Mouse (Mus musculus) neural tube, embryonic 13.5 days (tissue): ENCODE results near the gene Klhl31. TPM values are rescaled to one million over a fixed set of nuclear protein-coding genes. Genes with fewer than 3 reads are reported as not detected.

ENCODE experiments used
- ATAC-seq: fragments of 200-750 bp; cut with Nextera tagmentation; 2 replicates; pipeline ENCODE4 v1.8.0; 2017; ENCODE audit warnings: low read depth, mild to moderate bottlenecking, moderate TSS enrichment, moderate library complexity
- H3K27ac ChIP-seq: fragments of 300-500 bp; sonication (generic); replicated peaks from 2 replicates; pipeline ENCODE4 v1.5.1; 2015; ENCODE audit warnings: moderate library complexity, mild to moderate bottlenecking, inconsistent platforms
- H3K27me3 ChIP-seq: fragments of 300-500 bp; sonication (generic); 2 replicates; pipeline ENCODE4 v1.6.1; 2015; ENCODE audit warnings: mild to moderate bottlenecking, inconsistent platforms
- H3K36me3 ChIP-seq: fragments of 300-500 bp; sonication (generic); 2 replicates; pipeline ENCODE4 v1.6.1; 2015; ENCODE audit warnings: mild to moderate bottlenecking, inconsistent platforms
- H3K4me1 ChIP-seq: fragments of 300-500 bp; sonication (generic); replicated peaks from 2 replicates; pipeline ENCODE4 v1.6.1; 2015; ENCODE audit warnings: inconsistent platforms
- H3K4me2 ChIP-seq: fragments of 300-500 bp; sonication (generic); 2 replicates; pipeline ENCODE4 v1.6.1; 2015; ENCODE audit warnings: inconsistent platforms, mild to moderate bottlenecking, moderate library complexity
- H3K4me3 ChIP-seq: fragments of 300-500 bp; sonication (generic); 2 replicates; pipeline ENCODE4 v1.5.1; 2015; ENCODE audit warnings: mild to moderate bottlenecking, inconsistent platforms
- H3K9ac ChIP-seq: fragments of 300-500 bp; sonication (generic); 2 replicates; pipeline ENCODE4 v1.6.1; 2015; ENCODE audit warnings: moderate library complexity, mild to moderate bottlenecking, inconsistent platforms
- H3K9me3 ChIP-seq: fragments of 300-500 bp; sonication (generic); 2 replicates; pipeline ENCODE4 v1.6.1; 2016; ENCODE audit warnings: inconsistent platforms
- WGBS: fragments of 180-500 bp; shearing (Covaris S2); methylation state at CpG from one replicate; pipeline ENCODE4 v1.1.7; 2015; 5-methylcytosine and 5-hydroxymethylcytosine counted together
- polyA plus RNA-seq: library from polyadenylated mRNA; unstranded; fragments of >200 nt; fragmentation: Nextera tagmentation; extraction: Ambion mirVana; gene quantifications from 2 replicates; pipeline ENCODE4 v1.2.1, GENCODE M21; 2015

Klhl31 gene
- polyA plus RNA-seq, 1 experiment from 2014 or later = 0.28 TPM

DNA sequence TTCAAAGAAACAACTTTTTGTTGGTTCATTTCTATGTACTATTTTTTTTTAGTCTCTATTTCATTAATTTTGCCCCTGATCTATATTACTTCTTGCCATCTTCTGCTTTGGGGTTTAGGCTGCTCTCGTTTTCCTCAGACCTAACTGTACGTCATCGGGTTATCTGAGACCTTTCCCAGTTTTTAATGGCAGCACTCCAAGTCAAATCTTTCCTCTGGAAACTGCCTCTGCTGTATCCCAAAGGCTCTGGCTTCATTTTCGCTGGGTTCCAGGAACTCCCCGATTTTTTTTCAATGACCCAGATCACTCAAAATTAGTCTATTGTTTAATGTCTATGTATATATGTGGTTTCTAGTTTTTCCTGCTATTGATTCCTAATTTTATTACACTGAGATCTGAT, 6.6 kb upstream of the Klhl31 start:
- Histone ChIP-seq H3K9me3 (no peaks in the 10 kb centered on the region), H3K9ac (no peak overlapping the region), H3K4me3 (no peak overlapping the region), H3K27ac (no peak overlapping the region), H3K4me1 (no peaks in the 10 kb centered on the region), H3K4me2 (no peak overlapping the region), H3K27me3 (no peaks in the 10 kb centered on the region), H3K36me3 (no peaks in the 10 kb centered on the region)
- ATAC-seq = no peak
- WGBS = 83% methylated on average over 5 of the region's 5 CpGs

DNA sequence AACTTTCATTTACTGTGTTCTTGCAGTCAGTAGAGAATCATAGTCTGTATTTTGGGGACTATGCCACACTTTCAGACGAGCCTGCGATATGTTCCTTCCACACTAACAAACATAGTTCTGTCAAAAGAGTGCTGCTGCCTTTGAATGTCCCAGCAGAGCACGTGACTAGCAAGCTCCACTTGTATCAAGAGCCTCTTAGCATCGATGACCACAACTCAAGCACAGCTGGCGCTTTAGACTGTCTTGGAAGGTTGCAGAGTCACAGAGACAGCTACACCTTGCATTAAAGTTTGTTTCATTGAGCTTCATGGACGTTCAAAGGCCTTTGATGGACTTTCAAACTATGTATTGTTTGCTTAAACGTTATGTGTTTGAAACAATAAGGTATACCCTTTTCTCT, 5.5 kb upstream of the Klhl31 start:
- Histone ChIP-seq H3K4me1 (no peaks in the 10 kb centered on the region), H3K36me3 (no peaks in the 10 kb centered on the region), H3K27ac (no peak overlapping the region), H3K9me3 (no peaks in the 10 kb centered on the region), H3K9ac (no peak overlapping the region), H3K4me2 (no peak overlapping the region), H3K27me3 (no peaks in the 10 kb centered on the region), H3K4me3 (no peak overlapping the region)
- 87% methylated on average over 7 of the region's 7 CpGs for whole genome bisulfite sequencing
- ATAC-seq = no peak

DNA sequence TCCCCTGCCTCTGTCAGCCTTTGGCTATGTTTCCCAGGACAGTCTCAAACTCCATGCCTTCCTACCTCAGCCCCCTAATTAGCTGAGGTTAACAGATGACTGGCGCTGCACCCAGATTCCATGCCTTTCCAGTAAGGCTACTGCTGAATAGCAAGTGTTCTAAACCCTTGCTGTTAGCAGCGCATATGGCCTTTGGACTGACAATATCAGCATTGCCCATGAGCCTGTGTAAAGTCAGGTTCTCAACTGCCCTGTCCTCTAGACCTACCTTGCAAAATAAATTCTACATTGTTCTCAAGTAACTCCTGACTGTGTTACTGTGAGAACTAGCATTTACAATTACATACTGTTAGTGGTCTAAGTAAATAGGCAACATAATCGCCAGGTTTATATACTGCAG, 3.9 kb upstream of the Klhl31 start:
- Histone ChIP-seq H3K4me2 (no peak overlapping the region), H3K9ac (no peak overlapping the region), H3K4me1 (no peaks in the 10 kb centered on the region), H3K4me3 (no peak overlapping the region), H3K36me3 (no peaks in the 10 kb centered on the region), H3K27me3 (no peaks in the 10 kb centered on the region), H3K9me3 (no peaks in the 10 kb centered on the region), H3K27ac (no peak overlapping the region)
- no peak for ATAC-seq
- 91% methylated on average over 3 of the region's 3 CpGs for WGBS

DNA sequence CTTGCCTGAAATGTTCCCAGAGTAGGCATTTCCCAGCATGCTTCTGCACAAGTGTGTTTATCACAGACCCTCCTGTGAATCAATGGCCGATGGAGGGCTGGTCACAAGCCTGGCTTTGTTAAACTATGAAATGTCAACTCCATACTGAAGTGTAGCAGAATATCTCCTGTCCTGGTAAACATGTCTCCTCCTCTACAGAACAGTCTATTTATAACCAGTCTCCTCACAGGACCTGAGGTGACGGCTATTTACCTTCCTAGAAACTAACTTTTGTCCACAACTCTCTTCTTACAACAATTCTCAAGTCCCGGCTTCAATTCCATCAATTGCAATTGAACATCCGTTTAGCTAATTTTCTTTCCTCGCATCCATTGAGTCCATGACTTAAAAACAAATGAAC, 297 bp upstream of the Klhl31 start:
- Histone ChIP-seq H3K4me2 (no peak overlapping the region), H3K36me3 (no peaks in the 10 kb centered on the region), H3K4me3 (no peak overlapping the region), H3K9ac (no peak overlapping the region), H3K4me1 (no peaks in the 10 kb centered on the region), H3K9me3 (no peaks in the 10 kb centered on the region), H3K27ac (no peak overlapping the region), H3K27me3 (no peaks in the 10 kb centered on the region)
- WGBS = 88% methylated on average over 5 of the region's 5 CpGs
- ATAC-seq = no peak

DNA sequence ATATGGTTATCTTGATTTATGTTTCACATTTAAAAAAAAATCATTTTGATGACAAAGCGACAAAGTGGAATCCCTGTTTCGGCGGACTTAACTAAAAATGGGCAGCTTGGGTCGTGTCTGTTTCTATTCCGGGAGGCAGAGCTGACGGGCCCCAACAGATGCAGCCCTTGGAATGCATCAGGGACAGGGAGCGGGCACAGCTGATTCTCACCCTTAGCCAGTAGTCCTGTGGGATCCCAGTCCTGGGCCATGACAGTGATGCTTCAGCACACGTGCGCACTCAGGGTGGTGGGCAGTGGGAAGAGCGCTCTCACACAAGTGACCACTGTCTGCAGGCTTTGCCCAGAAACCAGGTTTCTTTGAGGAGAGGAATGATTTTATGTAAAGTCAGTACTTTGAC, 1.1 kb downstream of the Klhl31 start:
- Histone ChIP-seq H3K27ac (no peak overlapping the region), H3K27me3 (no peaks in the 10 kb centered on the region), H3K4me2 (no peak overlapping the region), H3K4me3 (no peak overlapping the region), H3K9ac (no peak overlapping the region), H3K9me3 (no peaks in the 10 kb centered on the region), H3K36me3 (no peaks in the 10 kb centered on the region), H3K4me1 (no peaks in the 10 kb centered on the region)
- no peak for ATAC-seq
- WGBS = 85% methylated on average over 10 of the region's 10 CpGs

DNA sequence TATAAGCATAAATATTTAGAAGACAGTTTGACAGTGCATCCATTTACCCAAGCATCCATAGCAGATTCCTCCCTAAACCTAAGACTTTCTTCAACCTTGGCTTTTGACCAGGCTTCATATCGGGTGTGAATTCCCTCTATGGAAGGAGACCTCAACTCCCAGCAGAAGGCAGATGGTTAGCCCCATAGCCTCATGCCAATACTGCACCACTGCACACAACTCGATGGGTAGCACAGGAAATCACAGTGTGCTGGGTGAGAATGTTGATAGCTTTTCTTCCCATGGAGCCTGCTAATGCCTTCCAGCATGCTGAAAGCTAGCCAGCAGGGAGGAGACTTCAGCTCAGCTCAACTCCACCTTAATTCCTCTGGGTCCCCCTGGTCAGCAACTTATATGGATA, 8.9 kb downstream of the Klhl31 start:
- H3K4me3 ChIP-seq = no peak overlapping the region
- H3K4me2 ChIP-seq = no peak overlapping the region
- no peaks in the 10 kb centered on the region for H3K36me3 ChIP-seq
- H3K27ac ChIP-seq = no peak overlapping the region
- ATAC-seq = no peak
- WGBS = 74% methylated on average over 2 of the region's 2 CpGs
- H3K9me3 ChIP-seq = no peaks in the 10 kb centered on the region
- H3K4me1 ChIP-seq = no peaks in the 10 kb centered on the region
- no peak overlapping the region for H3K9ac ChIP-seq
- no peaks in the 10 kb centered on the region for H3K27me3 ChIP-seq

DNA sequence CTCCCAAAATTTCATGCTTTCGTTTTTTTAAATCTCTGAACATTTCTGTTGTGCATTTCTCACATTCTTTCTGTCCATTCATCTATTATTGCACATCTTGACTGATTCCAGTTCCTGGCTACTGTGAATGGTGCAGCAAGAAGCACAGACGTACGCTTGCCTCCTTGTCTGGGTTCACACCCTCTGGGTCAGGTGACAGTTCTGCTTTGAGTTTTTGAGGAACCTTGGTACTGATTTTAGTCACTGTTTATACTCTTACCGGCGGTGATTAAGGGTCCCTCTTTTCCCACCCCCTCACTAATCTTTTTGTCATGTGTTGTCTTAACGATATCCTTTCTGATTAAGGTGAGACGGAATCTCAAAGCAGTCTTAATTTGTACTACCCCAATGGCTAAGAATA, 15.5 kb downstream of the Klhl31 start:
- Histone ChIP-seq H3K36me3 (no peaks in the 10 kb centered on the region), H3K9me3 (no peaks in the 10 kb centered on the region), H3K9ac (no peak overlapping the region), H3K27ac (no peak overlapping the region), H3K4me2 (no peak overlapping the region), H3K27me3 (peaks cover 11% of the 10 kb centered on the region), H3K4me3 (no peak overlapping the region), H3K4me1 (0 out of 2 replicates have a peak, but pooled peaks cover 6% of the 10 kb centered on the region)
- WGBS = 80% methylated on average over 7 of the region's 7 CpGs
- ATAC-seq = no peak

DNA sequence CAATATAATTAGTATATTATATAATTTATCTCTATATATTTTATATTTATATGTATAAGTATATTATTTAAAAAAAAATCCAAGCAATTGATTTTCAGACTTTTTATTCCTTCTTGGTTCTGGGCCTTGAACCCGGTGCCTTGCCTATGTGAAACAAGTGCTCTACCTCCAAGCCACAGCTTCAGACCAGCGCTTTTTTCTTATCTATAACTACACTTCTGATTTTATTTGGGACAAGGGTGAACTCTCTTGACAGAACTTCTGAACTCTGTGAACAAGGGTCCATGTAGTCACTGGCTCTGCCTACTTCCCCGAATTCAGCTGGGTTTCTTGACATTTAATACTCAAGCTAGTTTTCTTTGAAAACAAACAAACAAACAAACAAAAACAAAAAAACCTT, 17.6 kb downstream of the Klhl31 start:
- no peaks in the 10 kb centered on the region for H3K36me3 ChIP-seq
- no peak overlapping the region for H3K9ac ChIP-seq
- H3K27me3 ChIP-seq = peaks cover 13% of the 10 kb centered on the region
- H3K4me1 ChIP-seq = 0 out of 2 replicates have a peak, but pooled peaks cover 6% of the 10 kb centered on the region
- no peaks in the 10 kb centered on the region for H3K9me3 ChIP-seq
- no peak for ATAC-seq
- no peak overlapping the region for H3K27ac ChIP-seq
- no peak overlapping the region for H3K4me3 ChIP-seq
- no peak overlapping the region for H3K4me2 ChIP-seq
- 84% methylated on average over 3 of the region's 3 CpGs for WGBS

DNA sequence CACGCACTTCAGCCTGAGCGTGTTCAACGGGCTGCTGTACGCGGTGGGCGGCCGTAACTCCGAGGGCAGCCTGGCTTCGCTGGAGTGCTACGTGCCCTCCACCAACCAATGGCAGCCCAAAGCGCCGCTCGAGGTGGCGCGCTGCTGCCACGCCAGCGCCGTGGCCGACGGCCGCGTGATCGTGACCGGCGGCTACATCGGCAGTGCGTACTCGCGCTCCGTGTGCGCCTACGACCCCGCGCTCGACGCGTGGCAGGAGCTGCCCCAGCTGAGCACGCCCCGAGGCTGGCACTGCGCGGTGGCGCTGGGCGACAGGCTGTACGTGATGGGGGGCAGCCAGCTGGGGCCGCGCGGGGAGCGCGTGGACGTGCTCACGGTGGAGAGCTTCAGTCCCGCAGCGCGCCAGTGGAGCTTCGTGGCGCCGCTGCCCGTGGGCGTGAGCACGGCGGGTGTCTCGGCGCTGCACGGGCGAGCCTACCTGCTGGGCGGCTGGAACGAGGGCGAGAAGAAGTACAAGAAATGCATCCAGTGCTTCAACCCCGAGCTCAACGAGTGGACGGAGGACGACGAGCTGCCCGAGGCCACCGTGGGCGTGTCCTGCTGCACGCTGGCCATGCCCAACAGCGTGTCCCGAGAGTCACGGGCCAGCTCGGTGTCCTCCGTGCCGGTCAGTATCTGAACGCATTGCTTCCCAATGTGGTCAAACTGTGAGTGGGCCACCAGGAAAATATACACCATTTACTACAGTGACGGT, 19.1 kb downstream of the Klhl31 start:
- H3K27me3 ChIP-seq = peaks cover 13% of the 10 kb centered on the region
- no peaks in the 10 kb centered on the region for H3K9me3 ChIP-seq
- 0 out of 2 replicates have a peak, but pooled peaks cover 6% of the 10 kb centered on the region for H3K4me1 ChIP-seq
- ATAC-seq = peak; percentile 94
- peak overlapping the region; percentile 99 for H3K4me2 ChIP-seq
- under 1% methylated on average over 85 of the region's 85 CpGs for whole genome bisulfite sequencing
- H3K4me3 ChIP-seq = peak overlapping the region; percentile 64
- H3K27ac ChIP-seq = no peak overlapping the region
- H3K36me3 ChIP-seq = no peaks in the 10 kb centered on the region
- H3K9ac ChIP-seq = peak overlapping the region; percentile 74

DNA sequence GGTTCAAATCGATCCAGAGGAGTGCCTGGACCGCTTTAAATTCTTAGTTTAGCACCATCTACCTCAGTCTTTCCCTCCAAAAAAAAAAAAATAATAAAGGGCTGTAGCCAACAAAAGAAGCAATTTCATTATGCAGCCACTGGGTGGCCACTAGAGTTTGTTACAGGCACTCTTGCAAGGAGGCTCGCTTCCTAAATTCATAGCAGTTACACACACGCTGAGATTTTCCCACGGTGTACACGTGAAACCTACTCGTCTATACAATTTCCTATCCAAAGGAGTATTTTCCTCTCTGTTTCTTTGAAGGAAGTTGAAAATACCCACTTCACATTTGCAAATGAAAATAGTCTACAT, 19.6 kb downstream of the Klhl31 start:
- Histone ChIP-seq H3K4me1 (0 out of 2 replicates have a peak, but pooled peaks cover 6% of the 10 kb centered on the region), H3K4me3 (peak overlapping the region; percentile 64), H3K27me3 (peaks cover 13% of the 10 kb centered on the region), H3K27ac (no peak overlapping the region), H3K36me3 (no peaks in the 10 kb centered on the region), H3K4me2 (peak overlapping the region; percentile 99), H3K9ac (peak overlapping the region; percentile 74), H3K9me3 (no peaks in the 10 kb centered on the region)
- peak; percentile 65 for ATAC-seq
- 2% methylated on average over 7 of the region's 7 CpGs for WGBS

DNA sequence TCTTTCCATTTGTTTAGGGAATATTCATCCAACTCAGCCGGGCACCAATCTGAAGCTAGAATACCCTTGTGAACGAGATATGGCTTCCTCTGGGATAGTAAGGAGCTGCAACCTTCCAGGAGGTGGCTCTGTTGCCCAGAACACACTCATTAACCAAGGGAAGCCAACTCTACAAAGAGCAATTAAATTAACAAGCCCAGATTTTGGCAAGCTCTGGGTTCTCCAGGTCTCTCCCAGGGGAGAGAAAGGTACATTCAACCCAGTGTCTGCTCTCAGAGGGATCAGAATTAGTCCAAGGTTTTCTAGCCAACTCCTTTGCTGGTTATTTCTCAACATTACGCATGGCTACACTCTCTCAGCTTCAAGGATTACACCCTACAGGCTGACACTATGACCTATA, 26.6 kb downstream of the Klhl31 start:
- H3K4me2 ChIP-seq = no peak overlapping the region
- no peak overlapping the region for H3K4me3 ChIP-seq
- H3K9ac ChIP-seq = no peak overlapping the region
- ATAC-seq = no peak
- no peaks in the 10 kb centered on the region for H3K36me3 ChIP-seq
- H3K9me3 ChIP-seq = no peaks in the 10 kb centered on the region
- H3K4me1 ChIP-seq = no peaks in the 10 kb centered on the region
- WGBS = 78% methylated on average over 3 of the region's 3 CpGs
- H3K27ac ChIP-seq = no peak overlapping the region
- H3K27me3 ChIP-seq = no peaks in the 10 kb centered on the region

DNA sequence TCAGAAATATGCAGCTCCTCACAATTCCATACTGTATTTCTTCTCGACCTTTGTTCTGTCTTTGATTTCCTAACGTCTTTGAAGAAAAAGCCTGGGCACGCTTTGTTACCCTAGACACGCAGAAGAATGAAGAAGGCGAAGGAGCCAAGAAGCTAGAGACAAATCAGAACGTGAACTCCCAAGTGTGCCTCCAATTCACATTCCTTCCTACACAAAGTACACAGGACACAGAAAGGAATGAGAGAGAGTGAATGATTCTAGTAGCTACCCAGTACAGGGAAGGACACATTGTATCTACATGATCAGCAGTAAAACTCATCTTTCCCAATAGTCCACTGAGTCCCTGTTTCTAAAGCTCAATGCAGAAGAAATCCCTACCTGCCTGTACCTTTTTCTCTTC, 33.8 kb downstream of the Klhl31 start:
- no peaks in the 10 kb centered on the region for H3K27me3 ChIP-seq
- no peaks in the 10 kb centered on the region for H3K36me3 ChIP-seq
- no peak overlapping the region for H3K4me3 ChIP-seq
- no peaks in the 10 kb centered on the region for H3K4me1 ChIP-seq
- no peak overlapping the region for H3K9ac ChIP-seq
- no peak overlapping the region for H3K27ac ChIP-seq
- 70% methylated on average over 6 of the region's 6 CpGs for WGBS
- ATAC-seq = no peak
- no peak overlapping the region for H3K4me2 ChIP-seq
- peaks cover 12% of the 10 kb centered on the region; the same call in 1 of the 2 replicates for H3K9me3 ChIP-seq

DNA sequence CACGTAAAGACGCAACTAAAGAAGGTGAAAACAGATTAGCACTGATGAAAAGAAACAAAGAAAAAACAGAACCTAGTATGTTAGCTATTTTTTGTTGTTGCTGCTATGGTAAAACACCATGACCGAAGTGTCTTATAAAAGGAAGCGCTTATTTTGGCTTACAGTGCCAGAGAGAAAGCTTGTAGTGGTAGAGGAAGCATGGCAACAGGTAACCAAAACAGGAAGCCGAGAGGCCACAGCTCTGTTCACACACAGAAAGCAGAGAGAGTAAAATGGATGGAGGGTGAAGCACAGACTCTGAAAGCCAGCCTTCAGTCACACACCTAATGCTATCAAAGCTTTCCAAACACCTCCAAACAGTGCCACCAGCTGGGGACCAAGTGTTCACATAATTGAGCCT, 34.7 kb downstream of the Klhl31 start:
- no peak for ATAC-seq
- Histone ChIP-seq H3K4me3 (no peak overlapping the region), H3K9ac (no peak overlapping the region), H3K27ac (no peak overlapping the region), H3K36me3 (no peaks in the 10 kb centered on the region), H3K4me1 (no peaks in the 10 kb centered on the region), H3K9me3 (peaks cover 12% of the 10 kb centered on the region; the same call in 1 of the 2 replicates), H3K27me3 (no peaks in the 10 kb centered on the region), H3K4me2 (no peak overlapping the region)
- 93% methylated on average over 5 of the region's 5 CpGs for WGBS
